Mouse (Mus musculus) intestine, embryonic 14.5 days (tissue): ENCODE measurements around the gene Antxr2. TPM values are rescaled to one million over a fixed set of nuclear protein-coding genes. Genes with fewer than 3 reads are reported as not detected.

ENCODE experiments used
- ATAC-seq: fragments of 200-750 bp; cut with Nextera tagmentation; replicated peaks from 2 replicates; pipeline ENCODE4 v1.8.0; 2017; ENCODE audit warnings: low read depth, moderate number of reproducible peaks, moderate TSS enrichment, moderate library complexity; ENCODE audit not compliant: low FRiP score, low TSS enrichment
- DNase-seq: peaks from one replicate; pipeline ENCODE4 v3.0.0-alpha.2; 2018; ENCODE audit warnings: low spot score
- H3K27ac ChIP-seq: fragments of 300-500 bp; sonication (generic); 2 replicates; pipeline ENCODE4 v1.5.1; 2014; ENCODE audit warnings: low read depth, mild to moderate bottlenecking, control low read depth
- H3K27me3 ChIP-seq: fragments of 300-500 bp; sonication (generic); replicated peaks from 2 replicates; pipeline ENCODE4 v1.6.1; 2014; ENCODE audit warnings: low read length, control low read depth; ENCODE audit not compliant: control insufficient read depth, insufficient read depth
- H3K36me3 ChIP-seq: fragments of 300-500 bp; sonication (generic); 2 replicates; pipeline ENCODE4 v1.6.1; 2014; ENCODE audit warnings: low read length, control low read depth; ENCODE audit not compliant: control insufficient read depth, insufficient read depth
- H3K4me1 ChIP-seq: fragments of 300-500 bp; sonication (generic); replicated peaks from 2 replicates; pipeline ENCODE4 v1.6.1; 2014; ENCODE audit warnings: low read length, control low read depth, mixed read lengths; ENCODE audit not compliant: control insufficient read depth, insufficient read depth
- H3K4me2 ChIP-seq: fragments of 300-500 bp; sonication (generic); 2 replicates; pipeline ENCODE4 v1.6.1; 2014; ENCODE audit warnings: low read length
- H3K4me3 ChIP-seq: fragments of 300-500 bp; sonication (generic); 2 replicates; pipeline ENCODE4 v1.5.1; 2014; ENCODE audit warnings: low read depth, low read length, control low read depth, mixed read lengths
- H3K9ac ChIP-seq: fragments of 300-500 bp; sonication (generic); 2 replicates; pipeline ENCODE4 v1.6.1; 2014; ENCODE audit warnings: mild to moderate bottlenecking, low read length
- H3K9me3 ChIP-seq: fragments of 300-500 bp; sonication (generic); 2 replicates; pipeline ENCODE4 v1.6.1; 2016; ENCODE audit warnings: low read length, control low read depth; ENCODE audit not compliant: control insufficient read depth
- whole genome bisulfite sequencing: fragments of 180-500 bp; shearing (Covaris S2); extraction: QIAGEN DNeasy Blood & Tissue Kit; methylation state at CpG from one replicate; pipeline ENCODE4 v1.1.7; 2014; 5-methylcytosine and 5-hydroxymethylcytosine counted together
- polyA plus RNA-seq: library from polyadenylated mRNA; unstranded; fragments of >200 nt; fragmentation: Nextera tagmentation; extraction: Ambion mirVana; gene quantifications from 2 replicates; pipeline ENCODE4 v1.2.1, GENCODE M21; 2014

Antxr2 gene
- polyA plus RNA-seq, 1 experiment from 2014 or later = 24.6 TPM

GRCm38 (mm10) chr5:97914890-97915289 is 116.0 kb downstream of the Antxr2 start:
- no peak for ATAC-seq
- Histone ChIP-seq H3K9me3 (no peaks in the 10 kb centered on the region), H3K4me3 (no peak overlapping the region), H3K27ac (no peak overlapping the region), H3K36me3 (no peaks in the 10 kb centered on the region), H3K4me1 (no peaks in the 10 kb centered on the region), H3K4me2 (no peak overlapping the region), H3K27me3 (no peaks in the 10 kb centered on the region), H3K9ac (no peak overlapping the region)
- DNase-seq = no peak
- WGBS = 83% methylated on average over 2 of the region's 2 CpGs

GRCm38 (mm10) chr5:97913901-97914300 is 116.9 kb downstream of the Antxr2 start:
- Histone ChIP-seq H3K27ac (no peak overlapping the region), H3K27me3 (no peaks in the 10 kb centered on the region), H3K4me2 (no peak overlapping the region), H3K4me3 (no peak overlapping the region), H3K36me3 (no peaks in the 10 kb centered on the region), H3K9me3 (no peaks in the 10 kb centered on the region), H3K4me1 (no peaks in the 10 kb centered on the region), H3K9ac (no peak overlapping the region)
- ATAC-seq = no peak
- no peak for DNase-seq
- WGBS = 91% methylated on average over 6 of the region's 6 CpGs

GRCm38 (mm10) chr5:97907482-97907881 is 123.4 kb downstream of the Antxr2 start:
- H3K27me3 ChIP-seq = no peaks in the 10 kb centered on the region
- H3K9me3 ChIP-seq = no peaks in the 10 kb centered on the region
- H3K36me3 ChIP-seq = no peaks in the 10 kb centered on the region
- 83% methylated on average over 6 of the region's 6 CpGs for WGBS
- H3K9ac ChIP-seq = no peak overlapping the region
- no peak overlapping the region for H3K27ac ChIP-seq
- H3K4me3 ChIP-seq = no peak overlapping the region
- ATAC-seq = no peak
- H3K4me1 ChIP-seq = no peaks in the 10 kb centered on the region
- no peak for DNase-seq
- H3K4me2 ChIP-seq = no peak overlapping the region

GRCm38 (mm10) chr5:97906537-97907266 is 124.1 kb downstream of the Antxr2 start:
- Histone ChIP-seq H3K27me3 (no peaks in the 10 kb centered on the region), H3K4me1 (no peaks in the 10 kb centered on the region), H3K4me2 (no peak overlapping the region), H3K27ac (no peak overlapping the region), H3K4me3 (no peak overlapping the region), H3K36me3 (no peaks in the 10 kb centered on the region), H3K9me3 (no peaks in the 10 kb centered on the region), H3K9ac (no peak overlapping the region)
- WGBS = 88% methylated on average over 13 of the region's 13 CpGs
- DNase-seq = no peak
- no peak for ATAC-seq

GRCm38 (mm10) chr5:97905856-97906255 is 125.0 kb downstream of the Antxr2 start:
- 86% methylated on average over 3 of the region's 3 CpGs for WGBS
- no peak overlapping the region for H3K27ac ChIP-seq
- DNase-seq = no peak
- ATAC-seq = no peak
- H3K9me3 ChIP-seq = no peaks in the 10 kb centered on the region
- H3K4me3 ChIP-seq = no peak overlapping the region
- H3K27me3 ChIP-seq = no peaks in the 10 kb centered on the region
- H3K4me1 ChIP-seq = no peaks in the 10 kb centered on the region
- H3K4me2 ChIP-seq = no peak overlapping the region
- H3K36me3 ChIP-seq = no peaks in the 10 kb centered on the region
- no peak overlapping the region for H3K9ac ChIP-seq

- no peaks in the 10 kb centered on the region for H3K27me3 ChIP-seq
- H3K9me3 ChIP-seq = no peaks in the 10 kb centered on the region
- DNase-seq = no peak
- no peak overlapping the region for H3K27ac ChIP-seq
- no peak overlapping the region for H3K9ac ChIP-seq
- no peaks in the 10 kb centered on the region for H3K4me1 ChIP-seq
- H3K4me3 ChIP-seq = no peak overlapping the region
- no peak for ATAC-seq
- H3K4me2 ChIP-seq = no peak overlapping the region
- 93% methylated on average over 7 of the region's 7 CpGs for WGBS
- H3K36me3 ChIP-seq = no peaks in the 10 kb centered on the region
These were observed 129.7 kb downstream of the Antxr2 start for GRCm38 (mm10) chr5:97901096-97901495.

- Histone ChIP-seq H3K27ac (no peak overlapping the region), H3K27me3 (no peaks in the 10 kb centered on the region), H3K4me1 (no peaks in the 10 kb centered on the region), H3K4me2 (no peak overlapping the region), H3K9ac (no peak overlapping the region), H3K36me3 (no peaks in the 10 kb centered on the region), H3K4me3 (no peak overlapping the region), H3K9me3 (peaks cover 6% of the 10 kb centered on the region; the same call in 1 of the 2 replicates)
- WGBS = 87% methylated on average over 5 of the region's 5 CpGs
- DNase-seq (no peak), ATAC-seq (no peak)
These were observed 131.5 kb downstream of the Antxr2 start for GRCm38 (mm10) chr5:97899321-97899720.

GRCm38 (mm10) chr5:97885427-97885826 is 145.4 kb downstream of the Antxr2 start:
- Histone ChIP-seq H3K27ac (no peak overlapping the region), H3K9me3 (no peaks in the 10 kb centered on the region), H3K36me3 (peaks cover 19% of the 10 kb centered on the region), H3K4me3 (no peak overlapping the region), H3K4me2 (no peak overlapping the region), H3K4me1 (no peaks in the 10 kb centered on the region), H3K9ac (no peak overlapping the region), H3K27me3 (no peaks in the 10 kb centered on the region)
- ATAC-seq (no peak), DNase-seq (no peak)
- 95% methylated on average over 6 of the region's 6 CpGs for WGBS

GRCm38 (mm10) chr5:97884110-97884509 is 146.7 kb downstream of the Antxr2 start:
- no peak for DNase-seq
- H3K27me3 ChIP-seq = no peaks in the 10 kb centered on the region
- H3K4me3 ChIP-seq = no peak overlapping the region
- no peaks in the 10 kb centered on the region for H3K9me3 ChIP-seq
- 77% methylated on average over 3 of the region's 3 CpGs for WGBS
- no peak overlapping the region for H3K4me2 ChIP-seq
- no peak overlapping the region for H3K27ac ChIP-seq
- no peaks in the 10 kb centered on the region for H3K4me1 ChIP-seq
- peaks cover 19% of the 10 kb centered on the region for H3K36me3 ChIP-seq
- ATAC-seq = no peak
- H3K9ac ChIP-seq = no peak overlapping the region
